Mouse (Mus musculus): Measurements from ENCODE around the gene Rnf114. TPM values are rescaled to one million over a fixed set of nuclear protein-coding genes. Genes with fewer than 3 reads are reported as not detected.

The Rnf114 gene
- total RNA-seq, 2 experiments from 2014 or later = 31.5 to 34.3 TPM

GRCm38 (mm10) chr2:167532131-167532530, 39.7 kb downstream of the Rnf114 start:
- intact Hi-C loops (cut with DNase I) = loop anchor here (10.0 kb wide), 1 partner anchor 363 kb away; no protein-coding TSS in a partner anchor
- no peak for DNase-seq (ENCODE audit: extremely low spot score in 1 of 2, low spot score in 2 of 2)

GRCm38 (mm10) chr2:167533880-167534279, 41.4 kb downstream of the Rnf114 start:
- DNase-seq (ENCODE audit: extremely low spot score in 1 of 2, low spot score in 2 of 2) = no peak
- intact Hi-C loops (cut with DNase I) = loop anchor here (10.0 kb wide), 1 partner anchor 361 kb away; no protein-coding TSS in a partner anchor

GRCm38 (mm10) chr2:167536320-167536945, 44.0 kb downstream of the Rnf114 start:
- no peak for DNase-seq (ENCODE audit: extremely low spot score in 1 of 2, low spot score in 2 of 2)
- intact Hi-C loops (cut with DNase I) = loop anchor here (2.0 to 10.0 kb wide), 3 partner anchors 68 to 358 kb away; no protein-coding TSS in a partner anchor

- DNase-seq (ENCODE audit: extremely low spot score in 1 of 2, low spot score in 2 of 2) = peak; percentile 58 to 96
- intact Hi-C loops (cut with DNase I) = loop anchor here (2.0 to 10.0 kb wide), 3 partner anchors 67 to 357 kb away; no protein-coding TSS in a partner anchor
Observed at GRCm38 (mm10) chr2:167537476-167538297, 45.2 kb downstream of the Rnf114 start, which contains the start of gene Snai1. Gene Snai1, plus strand, starts transcription at chr2:167538195.

GRCm38 (mm10) chr2:167538671-167539306, 46.3 kb downstream of the Rnf114 start:
- intact Hi-C loops (cut with DNase I) = loop anchor here (5.0 to 10.0 kb wide), 2 partner anchors 139 to 356 kb away; no protein-coding TSS in a partner anchor
- no peak for DNase-seq (ENCODE audit: extremely low spot score in 1 of 2, low spot score in 2 of 2)

GRCm38 (mm10) chr2:167539536-167540476, 47.4 kb downstream of the Rnf114 start:
- no peak for DNase-seq (ENCODE audit: extremely low spot score in 1 of 2, low spot score in 2 of 2)
- intact Hi-C loops (cut with DNase I) = loop anchor here (5.0 to 10.0 kb wide), 3 partner anchors 47 to 355 kb away; no protein-coding TSS in a partner anchor

- intact Hi-C loops (cut with DNase I) = loop anchor here (5.0 kb wide), 1 partner anchor 47 kb away; no protein-coding TSS in a partner anchor
- no peak for DNase-seq (ENCODE audit: extremely low spot score in 1 of 2, low spot score in 2 of 2)
Observed at GRCm38 (mm10) chr2:167540477-167541110, 48.1 kb downstream of the Rnf114 start.

- intact Hi-C loops (cut with DNase I) = loop anchor here (5.0 kb wide), 1 partner anchor 46 kb away; no protein-coding TSS in a partner anchor
Observed at GRCm38 (mm10) chr2:167541324-167541723, 48.9 kb downstream of the Rnf114 start.

GRCm38 (mm10) chr2:167541761-167542160, 49.3 kb downstream of the Rnf114 start:
- no peak for DNase-seq (ENCODE audit: extremely low spot score in 1 of 2, low spot score in 2 of 2)
- intact Hi-C loops (cut with DNase I) = loop anchor here (5.0 kb wide), 1 partner anchor 46 kb away; no protein-coding TSS in a partner anchor

More at GRCm38 (mm10) chr2:167541324-167541723, 48.9 kb downstream of the Rnf114 start:
- DNase-seq (ENCODE audit: extremely low spot score in 1 of 2, low spot score in 2 of 2) = no peak

GRCm38 (mm10) chr2:167542361-167542760, 49.9 kb downstream of the Rnf114 start:
- intact Hi-C loops (cut with DNase I) = loop anchor here (5.0 kb wide), 1 partner anchor 45 kb away; no protein-coding TSS in a partner anchor
- DNase-seq (ENCODE audit: extremely low spot score in 1 of 2, low spot score in 2 of 2) = no peak

GRCm38 (mm10) chr2:167543121-167544003, 50.9 kb downstream of the Rnf114 start:
- intact Hi-C loops (cut with DNase I) = loop anchor here (5.0 kb wide), 1 partner anchor 44 kb away; no protein-coding TSS in a partner anchor
- peak in 1 of 2 experiments; percentile 83 for DNase-seq (ENCODE audit: extremely low spot score in 1 of 2, low spot score in 2 of 2)

- DNase-seq (ENCODE audit: extremely low spot score in 1 of 2, low spot score in 2 of 2) = peak in 1 of 2 experiments; percentile 20
- intact Hi-C loops (cut with DNase I) = loop anchor here (5.0 kb wide), 1 partner anchor 43 kb away; no protein-coding TSS in a partner anchor
Observed at GRCm38 (mm10) chr2:167544004-167544356, 51.5 kb downstream of the Rnf114 start.

GRCm38 (mm10) chr2:167544456-167544855, 52.0 kb downstream of the Rnf114 start:
- intact Hi-C loops (cut with DNase I) = loop anchor here (5.0 kb wide), 1 partner anchor 43 kb away; no protein-coding TSS in a partner anchor
- DNase-seq (ENCODE audit: extremely low spot score in 1 of 2, low spot score in 2 of 2) = no peak

GRCm38 (mm10) chr2:167546447-167547195, 54.2 kb downstream of the Rnf114 start:
- intact Hi-C loops (cut with DNase I) = no loop called here
- no peak for DNase-seq (ENCODE audit: extremely low spot score in 1 of 2, low spot score in 2 of 2)

- intact Hi-C loops (cut with DNase I) = no loop called here
- DNase-seq (ENCODE audit: extremely low spot score in 1 of 2, low spot score in 2 of 2) = no peak
Observed at GRCm38 (mm10) chr2:167547444-167547843, 55.0 kb downstream of the Rnf114 start.

GRCm38 (mm10) chr2:167548961-167549360, 56.5 kb downstream of the Rnf114 start:
- intact Hi-C loops (cut with DNase I) = no loop called here
- no peak for DNase-seq (ENCODE audit: extremely low spot score in 1 of 2, low spot score in 2 of 2)
